Mouse (Mus musculus) retina, adult 2 months (tissue): ENCODE measurements at regions not wholly inside any gene's neighbourhood (a gene's known extent, or its start where the extent isn't known, plus 50 kb on each side); places are given as distances from the start of the nearest gene placed in this dataset.

Source experiments
- DNase-seq: peaks from one replicate; pipeline ENCODE4 v3.0.0-alpha.2; 2012; ENCODE audit warnings: low read depth, low spot score

GRCm38 (mm10) chr5:146684429-146684828 is 99.4 kb upstream of the Gpr12 start:
- DNase-seq: no peak

GRCm38 (mm10) chr5:146683554-146683953 is 98.5 kb upstream of the Gpr12 start:
- no peak for DNase-seq

GRCm38 (mm10) chr5:146682893-146683292 is 97.9 kb upstream of the Gpr12 start:
- DNase-seq: no peak

GRCm38 (mm10) chr5:146681512-146681911 is 96.5 kb upstream of the Gpr12 start:
- no peak for DNase-seq

- DNase-seq: no peak
Measured at GRCm38 (mm10) chr5:146679198-146679681, 94.2 kb upstream of the Gpr12 start.

- no peak for DNase-seq
Measured at GRCm38 (mm10) chr5:146678775-146679170, 93.7 kb upstream of the Gpr12 start.

GRCm38 (mm10) chr5:146678049-146678774 is 93.2 kb upstream of the Gpr12 start:
- no peak for DNase-seq

- no peak for DNase-seq
Measured at GRCm38 (mm10) chr5:146677151-146677515, 92.1 kb upstream of the Gpr12 start.

- DNase-seq: no peak
Measured at GRCm38 (mm10) chr5:146676470-146677150, 91.6 kb upstream of the Gpr12 start.

- no peak for DNase-seq
Measured at GRCm38 (mm10) chr5:146675887-146676277, 90.8 kb upstream of the Gpr12 start.

GRCm38 (mm10) chr5:146675006-146675886 is 90.2 kb upstream of the Gpr12 start:
- peak; percentile 45 for DNase-seq

- no peak for DNase-seq
Measured at GRCm38 (mm10) chr5:146661751-146662150, 76.7 kb upstream of the Gpr12 start.

GRCm38 (mm10) chr5:146657228-146657627 is 72.2 kb upstream of the Gpr12 start:
- no peak for DNase-seq

GRCm38 (mm10) chr5:146655394-146655793 is 70.4 kb upstream of the Gpr12 start:
- DNase-seq: no peak

- DNase-seq: no peak
Measured at GRCm38 (mm10) chr5:146653686-146654450, 68.8 kb upstream of the Gpr12 start.

- no peak for DNase-seq
Measured at GRCm38 (mm10) chr5:146652874-146653273, 67.8 kb upstream of the Gpr12 start.

- DNase-seq: no peak
Measured at GRCm38 (mm10) chr5:146648519-146649060, 63.6 kb upstream of the Gpr12 start.

GRCm38 (mm10) chr5:146647628-146648380 is 62.8 kb upstream of the Gpr12 start:
- DNase-seq: no peak

GRCm38 (mm10) chr5:146644499-146644898 is 59.5 kb upstream of the Gpr12 start:
- no peak for DNase-seq

GRCm38 (mm10) chr5:146641931-146642330 is 56.9 kb upstream of the Gpr12 start:
- DNase-seq: no peak
